Mouse (Mus musculus) ES-E14 (cell line): ENCODE measurements around the gene Frmd5. TPM values are rescaled to one million over a fixed set of nuclear protein-coding genes. Genes with fewer than 3 reads are reported as not detected.
"Not testable (repeated sequence)": the region's sequence is repeated elsewhere in the genome, so short reads cannot be mapped to it uniquely, and the experiment has no call there.

Experiments used
- DNase-seq: peaks from one replicate; pipeline ENCODE4 v3.0.0-alpha.2; 2013; ENCODE audit warnings: low read depth, low spot score
- H3K27ac ChIP-seq: 2 replicates; pipeline ENCODE4 v1.5.1; 2012; ENCODE audit warnings: low read depth, mild to moderate bottlenecking, low read length, moderate library complexity, mixed read lengths; ENCODE audit not compliant: poor library complexity, insufficient read depth, severe bottlenecking
- H3K36me3 ChIP-seq: 2 replicates; pipeline ENCODE4 v1.6.1; 2012; ENCODE audit warnings: mild to moderate bottlenecking, low read length, moderate library complexity, mixed read lengths; ENCODE audit not compliant: control insufficient read depth, poor library complexity, insufficient read depth, severe bottlenecking
- H3K4me1 ChIP-seq, 2 experiments: fragments of 150-350 bp in 1 of 2; sonication (generic) in 1 of 2; 2 replicates each; pipeline ENCODE4 v1.6.1; 2012; ENCODE audit warnings: low read length in 2 of 2, mild to moderate bottlenecking in 1 of 2, mixed read lengths in 1 of 2; ENCODE audit not compliant: control insufficient read depth in 2 of 2, insufficient read depth in 2 of 2, poor library complexity in 1 of 2
- H3K4me3 ChIP-seq, 2 experiments: fragments of 150-350 bp in 1 of 2; sonication (generic) in 1 of 2; 2 replicates each; pipeline ENCODE4 v1.5.1; 2012; ENCODE audit warnings: low read length in 2 of 2, low read depth in 1 of 2, mild to moderate bottlenecking in 1 of 2, mixed read lengths in 1 of 2; ENCODE audit not compliant: insufficient read depth in 1 of 2, poor library complexity in 1 of 2, severe bottlenecking in 1 of 2
- H3K9ac ChIP-seq: 2 replicates; pipeline ENCODE4 v1.6.1; 2012; ENCODE audit warnings: low read depth, mild to moderate bottlenecking, low read length, mixed read lengths; ENCODE audit not compliant: poor library complexity, insufficient read depth, severe bottlenecking
- H3K9me3 ChIP-seq: fragments of 150-350 bp; sonication (generic); 2 replicates; pipeline ENCODE4 v1.6.1; 2012; ENCODE audit warnings: low read depth, mild to moderate bottlenecking, low read length; ENCODE audit not compliant: control insufficient read depth, insufficient read depth
- CHD2 ChIP-seq: IDR thresholded peaks from 2 replicates; pipeline ENCODE4 v1.6.1; 2014; ENCODE audit warnings: mild to moderate bottlenecking, low read depth, low read length, inconsistent platforms
- HCFC1 ChIP-seq: IDR thresholded peaks from 2 replicates; pipeline ENCODE4 v1.6.1; 2012; ENCODE audit warnings: low read length, inconsistent platforms, borderline replicate concordance; ENCODE audit not compliant: insufficient read depth
- MAFK ChIP-seq: IDR thresholded peaks from 2 replicates; pipeline ENCODE4 v1.6.1; 2014; ENCODE audit warnings: mild to moderate bottlenecking, low read depth, low read length, inconsistent platforms; ENCODE audit not compliant: insufficient read depth
- ZC3H11A ChIP-seq: IDR thresholded peaks from 2 replicates; pipeline ENCODE4 v1.6.1; 2012; ENCODE audit warnings: low read depth, mild to moderate bottlenecking, inconsistent platforms, low read length, borderline replicate concordance
- ZNF384 ChIP-seq: IDR thresholded peaks from 2 replicates; pipeline ENCODE4 v1.6.1; 2012; ENCODE audit warnings: low read depth, low read length, inconsistent platforms
- in situ Hi-C, 2 experiments: fragments of 600-800 bp; cut with MboI; formaldehyde crosslinking; loops; one replicate each; pipeline ENCODE4 v1.15.1; 2025; ENCODE audit warnings: low sequenced_read_pairs in 2 of 2, inconsistent platforms in 1 of 2; ENCODE audit not compliant: unreplicated experiment in 2 of 2
- total RNA-seq: library from RNA; depleted of rRNA; stranded (reverse); fragments of 300-350 nt; gene quantifications from 2 replicates; pipeline ENCODE4 v1.2.3, GENCODE M21; 2012

The Frmd5 gene
- total RNA-seq, 1 experiment, result 4.8 TPM

DNA sequence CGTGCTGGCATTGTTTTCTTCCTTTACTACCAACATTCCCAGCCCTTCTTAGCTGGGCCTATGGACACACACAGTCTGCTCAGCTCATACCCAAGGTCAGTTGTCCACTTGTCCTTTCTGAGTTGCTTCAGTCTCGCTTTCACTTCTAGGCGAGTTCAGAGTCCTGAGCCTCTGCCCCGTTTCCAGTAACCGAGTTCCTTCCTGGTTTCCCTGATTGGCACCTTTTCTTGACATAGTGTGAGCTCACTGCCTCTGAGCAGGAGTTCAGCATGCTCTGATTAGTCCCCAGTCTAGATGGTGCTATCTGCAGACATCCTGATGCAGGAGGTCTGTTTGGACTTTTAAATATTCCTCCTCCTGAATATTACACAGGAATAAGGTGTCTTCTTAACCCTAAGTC is 17.8 kb upstream of the Frmd5 start:
- H3K4me3 ChIP-seq, result no peak overlapping the region
- TF ChIP-seq CHD2 (no peak), ZC3H11A (no peak), MAFK (no peak)

DNA sequence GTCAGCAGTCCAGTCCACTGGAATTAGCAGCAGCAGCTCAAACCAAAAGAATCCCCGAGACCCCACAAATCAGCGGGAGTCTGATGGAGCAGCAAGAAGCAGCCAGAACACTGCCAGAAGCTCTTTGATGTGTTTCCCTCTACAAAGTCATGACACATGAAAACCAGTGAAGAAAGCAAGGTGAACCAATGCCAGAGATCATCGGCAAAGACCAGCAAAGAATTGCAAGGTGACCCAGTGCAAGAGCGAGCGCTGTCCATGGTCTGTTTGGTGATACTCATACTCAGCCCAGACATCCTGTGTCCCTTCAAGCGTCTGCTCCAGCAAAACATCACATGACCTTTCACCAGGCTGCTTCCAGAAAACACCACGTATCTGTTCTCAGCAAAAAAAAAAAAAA is 14.9 kb upstream of the Frmd5 start:
- Histone ChIP-seq H3K4me1 (no peaks in the 10 kb centered on the region), H3K9ac (no peak overlapping the region), H3K27ac (no peak overlapping the region), H3K36me3 (no peaks in the 10 kb centered on the region), H3K4me3 (no peak overlapping the region), H3K9me3 (no peaks in the 10 kb centered on the region)
- TF ChIP-seq ZC3H11A (no peak), CHD2 (no peak), ZNF384 (no peak), HCFC1 (no peak), MAFK (no peak)
- in situ Hi-C loops, result loop anchor here in 1 of 2 experiments (25.0 kb wide), 1 partner anchor 259 kb away; no protein-coding TSS in a partner anchor
- no peak for DNase-seq

More for the DNA sequence above, 17.8 kb upstream of the Frmd5 start:
- Histone ChIP-seq H3K36me3 (no peaks in the 10 kb centered on the region), H3K9me3 (no peaks in the 10 kb centered on the region), H3K27ac (no peak overlapping the region), H3K4me1 (peaks cover 0 to 2% of the 10 kb centered on the region in 2 experiments; a peak in 1 of 4 replicates), H3K9ac (no peak overlapping the region)
- DNase-seq, result no peak
- in situ Hi-C loops, result loop anchor here in 1 of 2 experiments (25.0 kb wide), 1 partner anchor 262 kb away; no protein-coding TSS in a partner anchor

DNA sequence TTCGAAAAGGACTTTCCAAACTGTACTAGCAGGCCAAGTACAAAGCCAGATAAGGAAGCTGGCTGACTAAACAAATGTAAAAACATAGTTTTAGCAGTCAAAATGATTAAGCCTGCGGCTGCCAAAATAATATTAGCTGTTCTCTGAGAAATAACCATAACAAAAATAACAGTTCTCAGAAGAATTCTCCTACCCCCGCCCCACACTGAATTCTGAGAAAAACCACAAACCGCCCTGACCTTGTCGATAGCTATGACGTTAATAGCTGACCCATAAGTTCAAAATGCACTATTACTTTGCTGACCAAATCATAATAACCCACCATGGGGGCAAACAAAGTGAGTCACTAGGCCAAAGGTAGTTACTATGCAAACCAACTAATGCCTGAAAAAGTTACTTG is 4.0 kb upstream of the Frmd5 start:
- H3K9me3 ChIP-seq, DNase-seq: not testable (repeated sequence)
- in situ Hi-C loops, result loop anchor here in 1 of 2 experiments (25.0 kb wide), 1 partner anchor 249 kb away; no protein-coding TSS in a partner anchor

DNA sequence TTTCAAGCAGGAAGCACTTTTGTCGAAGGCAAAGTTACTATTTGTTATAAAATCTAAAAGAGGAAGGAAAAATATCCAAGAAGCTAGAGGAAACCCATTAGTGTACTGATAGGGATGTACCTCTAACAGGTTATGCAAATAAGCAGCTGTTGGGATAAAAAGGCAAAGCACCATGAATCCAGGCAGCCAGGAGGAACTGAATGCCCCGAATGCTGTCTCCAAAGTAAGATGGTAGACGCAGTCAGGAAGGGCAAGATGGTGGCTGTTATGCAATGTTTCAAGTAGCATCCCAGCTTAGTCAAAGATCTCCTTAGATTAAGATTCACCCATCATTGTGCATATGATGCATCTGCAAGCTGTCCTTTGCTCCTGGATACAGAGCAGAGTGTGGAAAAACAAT is 2.2 kb upstream of the Frmd5 start:
- DNase-seq, result no peak
- Histone ChIP-seq H3K4me3 (no peak overlapping the region), H3K9me3 (no peaks in the 10 kb centered on the region), H3K27ac (no peak overlapping the region), H3K9ac (no peak overlapping the region), H3K36me3 (no peaks in the 10 kb centered on the region), H3K4me1 (0 out of 4 replicates have a peak, but pooled peaks cover 0 to 2% of the 10 kb centered on the region in 2 experiments)
- in situ Hi-C loops, result loop anchor here in 1 of 2 experiments (25.0 kb wide), 1 partner anchor 247 kb away; no protein-coding TSS in a partner anchor
- TF ChIP-seq ZC3H11A (no peak), ZNF384 (no peak), HCFC1 (no peak), MAFK (no peak), CHD2 (no peak)

More for the DNA sequence above, 4.0 kb upstream of the Frmd5 start:
- not testable (repeated sequence) for H3K4me3 ChIP-seq, H3K36me3 ChIP-seq, H3K9ac ChIP-seq, H3K27ac ChIP-seq, H3K4me1 ChIP-seq
